Mouse (Mus musculus) thymus, adult 2 months (tissue): ENCODE measurements around the gene Apoo.
"Not testable (repeated sequence)": the region's sequence is repeated elsewhere in the genome, so short reads cannot be mapped to it uniquely, and the experiment has no call there.

Experiments used
- CTCF ChIP-seq: fragments of 200-500 bp; IDR thresholded peaks from 2 replicates; pipeline ENCODE4 v1.5.1; 2012; ENCODE audit warnings: mild to moderate bottlenecking, control low read depth, low read length, moderate library complexity, borderline replicate concordance; ENCODE audit not compliant: control insufficient read depth, poor library complexity, insufficient read depth; ENCODE audit errors: extremely low read depth
- POLR2A ChIP-seq: fragments of 200-500 bp; IDR thresholded peaks from 2 replicates; pipeline ENCODE4 v1.6.1; 2012; ENCODE audit warnings: mild to moderate bottlenecking, low read length, control low read depth, moderate library complexity; ENCODE audit not compliant: control insufficient read depth, poor library complexity, insufficient read depth; ENCODE audit errors: extremely low read depth

GRCm38 (mm10) chrX:94461513-94461912, 94.6 kb downstream of the Apoo start:
- not testable (repeated sequence) for TF ChIP-seq CTCF, POLR2A
